Mouse (Mus musculus) right cerebral cortex, postnatal 10 days (tissue): Measurements from ENCODE around the gene Rnaseh2a.
"Not testable (repeated sequence)": the region's sequence is repeated elsewhere in the genome, so short reads cannot be mapped to it uniquely, and the experiment has no call there.

Experiments used
- DNase-seq, 2 experiments: peaks; one replicate each; pipeline ENCODE4 v3.0.0; 2021; ENCODE audit warnings: low spot score in 2 of 2

Rnaseh2a gene

GRCm38 (mm10) chr8:84934860-84935259 lies 34.7 kb downstream of the Rnaseh2a start:
- DNase-seq: peak; percentile 76 to 79

GRCm38 (mm10) chr8:84933767-84934559 lies 35.6 kb downstream of the Rnaseh2a start:
- DNase-seq: peak in 1 of 2 experiments; percentile 42

- no peak for DNase-seq
These were observed 39.0 kb downstream of the Rnaseh2a start for GRCm38 (mm10) chr8:84930582-84930981.

GRCm38 (mm10) chr8:84928456-84929306 lies 40.9 kb downstream of the Rnaseh2a start:
- DNase-seq: peak in 1 of 2 experiments; percentile 84

- no peak for DNase-seq
These were observed 42.1 kb downstream of the Rnaseh2a start for GRCm38 (mm10) chr8:84927513-84927912.

- DNase-seq: no peak
These were observed 44.0 kb downstream of the Rnaseh2a start for GRCm38 (mm10) chr8:84925557-84925956.

GRCm38 (mm10) chr8:84921596-84921995 lies 48.0 kb downstream of the Rnaseh2a start:
- no peak for DNase-seq

- no peak for DNase-seq
These were observed 50.9 kb downstream of the Rnaseh2a start for GRCm38 (mm10) chr8:84918646-84919045.

- no peak for DNase-seq
These were observed 51.8 kb downstream of the Rnaseh2a start for GRCm38 (mm10) chr8:84917781-84918180.

GRCm38 (mm10) chr8:84915269-84915668 lies 54.3 kb downstream of the Rnaseh2a start:
- DNase-seq: no peak

- DNase-seq: peak in 1 of 2 experiments; percentile 51
These were observed 55.6 kb downstream of the Rnaseh2a start for GRCm38 (mm10) chr8:84913960-84914359.

GRCm38 (mm10) chr8:84913502-84913900 lies 56.1 kb downstream of the Rnaseh2a start:
- DNase-seq: no peak

GRCm38 (mm10) chr8:84912895-84913501 lies 56.6 kb downstream of the Rnaseh2a start:
- peak in 1 of 2 experiments; percentile 63 for DNase-seq

GRCm38 (mm10) chr8:84912391-84912790 lies 57.2 kb downstream of the Rnaseh2a start:
- no peak for DNase-seq

GRCm38 (mm10) chr8:84911854-84912253 lies 57.7 kb downstream of the Rnaseh2a start:
- no peak for DNase-seq

GRCm38 (mm10) chr8:84910551-84910950 lies 59.0 kb downstream of the Rnaseh2a start:
- DNase-seq: no peak

- no peak for DNase-seq
These were observed 59.6 kb downstream of the Rnaseh2a start for GRCm38 (mm10) chr8:84909949-84910348.

GRCm38 (mm10) chr8:84909162-84909767 lies 60.3 kb downstream of the Rnaseh2a start:
- no peak for DNase-seq

- peak; percentile 92 to 94 for DNase-seq
These were observed 61.0 kb downstream of the Rnaseh2a start, which contains the start of gene Dnase2a for GRCm38 (mm10) chr8:84908421-84909161. Gene Dnase2a, plus strand, starts transcription at chr8:84908560.

GRCm38 (mm10) chr8:84907979-84908378 lies 61.6 kb downstream of the Rnaseh2a start:
- DNase-seq: not testable (repeated sequence)

- DNase-seq: no peak
These were observed 62.1 kb downstream of the Rnaseh2a start for GRCm38 (mm10) chr8:84907493-84907892.
